Mouse (Mus musculus): ENCODE measurements around the gene Tmem132b.
"Not testable (repeated sequence)": the region's sequence is repeated elsewhere in the genome, so short reads cannot be mapped to it uniquely, and the experiment has no call there.

Tmem132b gene

GRCm38 (mm10) chr5:125531634-125532033, at the start of gene Tmem132b:
TSS of gene Tmem132b (plus strand) at chr5:125531774.
- DNase-seq (ENCODE audit: low read depth, low spot score): no peak

- no peak for DNase-seq (ENCODE audit: low read depth, low spot score)
These were observed 49.1 kb upstream of the Tmem132b start for GRCm38 (mm10) chr5:125482474-125482873.

- no peak for DNase-seq (ENCODE audit: low read depth, low spot score)
These were observed 47.6 kb upstream of the Tmem132b start for GRCm38 (mm10) chr5:125483712-125484611.

GRCm38 (mm10) chr5:125485031-125485778, 46.4 kb upstream of the Tmem132b start:
- no peak for DNase-seq (ENCODE audit: low read depth, low spot score)

- DNase-seq (ENCODE audit: low read depth, low spot score): no peak
These were observed 45.5 kb upstream of the Tmem132b start for GRCm38 (mm10) chr5:125486088-125486487.

GRCm38 (mm10) chr5:125487375-125488115, 44.0 kb upstream of the Tmem132b start:
- no peak for DNase-seq (ENCODE audit: low read depth, low spot score)

GRCm38 (mm10) chr5:125488116-125488455, 43.5 kb upstream of the Tmem132b start:
- DNase-seq (ENCODE audit: low read depth, low spot score): no peak

GRCm38 (mm10) chr5:125488953-125489352, 42.6 kb upstream of the Tmem132b start:
- DNase-seq (ENCODE audit: low read depth, low spot score): not testable (repeated sequence)

GRCm38 (mm10) chr5:125491107-125491506, 40.5 kb upstream of the Tmem132b start:
- DNase-seq (ENCODE audit: low read depth, low spot score): no peak

GRCm38 (mm10) chr5:125492379-125493092, 39.0 kb upstream of the Tmem132b start:
- DNase-seq (ENCODE audit: low read depth, low spot score): no peak

GRCm38 (mm10) chr5:125493093-125493423, 38.5 kb upstream of the Tmem132b start:
- no peak for DNase-seq (ENCODE audit: low read depth, low spot score)

GRCm38 (mm10) chr5:125495655-125496054, 35.9 kb upstream of the Tmem132b start:
- DNase-seq (ENCODE audit: low read depth, low spot score): no peak

GRCm38 (mm10) chr5:125497821-125498600, 33.6 kb upstream of the Tmem132b start:
- peak; percentile 35 for DNase-seq (ENCODE audit: low read depth, low spot score)

- no peak for DNase-seq (ENCODE audit: low read depth, low spot score)
These were observed 30.1 kb upstream of the Tmem132b start for GRCm38 (mm10) chr5:125501505-125501904.

- DNase-seq (ENCODE audit: low read depth, low spot score): no peak
These were observed 29.4 kb upstream of the Tmem132b start for GRCm38 (mm10) chr5:125502186-125502585.

- no peak for DNase-seq (ENCODE audit: low read depth, low spot score)
These were observed 27.9 kb upstream of the Tmem132b start for GRCm38 (mm10) chr5:125503628-125504027.

- no peak for DNase-seq (ENCODE audit: low read depth, low spot score)
These were observed 26.9 kb upstream of the Tmem132b start for GRCm38 (mm10) chr5:125504692-125505091.

GRCm38 (mm10) chr5:125505968-125506367, 25.6 kb upstream of the Tmem132b start:
- no peak for DNase-seq (ENCODE audit: low read depth, low spot score)

GRCm38 (mm10) chr5:125507582-125507981, 24.0 kb upstream of the Tmem132b start:
- DNase-seq (ENCODE audit: low read depth, low spot score): no peak

- DNase-seq (ENCODE audit: low read depth, low spot score): no peak
These were observed 23.6 kb upstream of the Tmem132b start for GRCm38 (mm10) chr5:125508006-125508405.

GRCm38 (mm10) chr5:125509541-125509940, 22.0 kb upstream of the Tmem132b start:
- no peak for DNase-seq (ENCODE audit: low read depth, low spot score)
